Mouse (Mus musculus): Measurements from ENCODE around the gene Myog.

GRCm38 (mm10) chr1:134293276-134293675, 3.5 kb downstream of the Myog start:
- TF ChIP-seq CTCF (IDR thresholded peaks at IDR 0.05; ENCODE audit: borderline replicate concordance, control insufficient read depth, extremely low read depth, insufficient read depth, low read length, poor library complexity) (no peak), POLR2A (IDR thresholded peaks at IDR 0.05; ENCODE audit: control insufficient read depth, extremely low read depth, insufficient read depth, low read length, poor library complexity) (no peak)

Data from thymus, adult 2 months (tissue).